Mouse (Mus musculus) bone marrow macrophage, adult 2 months (primary cell): Measurements from ENCODE around the gene Fam207a.
A peak's percentile ranks its signal among the peaks of the same experiment; 100 is the strongest.

Experiments
- CTCF ChIP-seq: IDR thresholded peaks from 2 replicates; pipeline ENCODE4 v1.5.1; 2012; ENCODE audit warnings: low read depth, mild to moderate bottlenecking, low read length, moderate library complexity
- POLR2A ChIP-seq: IDR thresholded peaks from 2 replicates; pipeline ENCODE4 v1.6.1; 2012; ENCODE audit warnings: mild to moderate bottlenecking, low read depth, low read length, borderline replicate concordance

DNA sequence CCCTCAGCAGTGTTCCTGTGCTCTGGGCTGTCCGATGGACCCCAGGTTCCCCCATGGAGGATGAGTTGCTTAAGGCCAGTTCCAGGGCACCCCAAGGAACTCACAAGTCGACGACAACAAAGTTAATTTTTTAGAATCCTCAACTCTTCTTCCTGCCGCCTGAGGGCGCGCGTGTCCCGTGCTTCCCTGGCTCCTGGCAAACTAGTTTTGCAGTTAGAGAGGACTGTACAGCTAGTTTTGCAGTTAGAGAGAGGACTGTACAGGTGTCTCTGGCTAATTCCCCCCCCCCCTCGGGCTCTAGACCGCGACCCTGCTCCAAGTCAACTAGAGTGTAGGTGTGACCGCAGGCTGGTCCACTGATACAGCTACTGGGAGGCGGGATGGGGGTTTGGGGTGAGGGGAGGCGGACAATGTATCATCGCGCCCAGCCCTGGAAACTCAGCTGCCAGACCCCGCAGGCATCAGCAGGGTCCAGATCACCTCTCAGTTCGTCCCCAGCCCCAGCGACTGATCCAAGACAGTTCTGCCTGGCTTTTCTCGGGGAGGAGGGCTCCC lies 1.6 kb upstream of the Fam207a start:
- TF ChIP-seq CTCF, result peak; percentile 86
- no peak for TF ChIP-seq POLR2A
